Mouse (Mus musculus): Measurements from ENCODE around the gene Cox7a1. TPM values are rescaled to one million over a fixed set of nuclear protein-coding genes. Genes with fewer than 3 reads are reported as not detected.

Cox7a1 gene
- 3.0 and 4.4 TPM in 2 replicates for polyA plus RNA-seq (2015; fragmentation: Nextera tagmentation; extraction: Ambion mirVana)

GRCm38 (mm10) chr7:30183879-30184289 lies at the start of gene Cox7a1:
Gene Cox7a1, plus strand, starts transcription at chr7:30184144.
- Histone ChIP-seq H3K9me3 (no peaks in the 10 kb centered on the region), H3K9ac (replicated peaks) (0 out of 2 replicates have a peak within 1 kb of the TSS, but pooled peaks have one; percentile 41), H3K27me3 (no peaks in the 10 kb centered on the region), H3K4me2 (replicated peaks) (peak within 1 kb of the TSS; percentile 42), H3K27ac (no peak within 1 kb of the TSS), H3K36me3 (peaks cover 54% of the 10 kb centered on the region), H3K4me1 (replicated peaks) (peaks cover 9% of the 10 kb centered on the region), H3K4me3 (replicated peaks) (peak within 1 kb of the TSS; percentile 13; the same call in 1 of the 2 replicates)
- ATAC-seq = peak; percentile 37; the same call in 1 of the 2 replicates
- WGBS = 1% methylated on average over 11 of the region's 11 CpGs

GRCm38 (mm10) chr7:30136826-30137225 lies 47.1 kb upstream of the Cox7a1 start:
- Histone ChIP-seq H3K4me2 (replicated peaks) (no peak overlapping the region), H3K27ac (no peak overlapping the region), H3K4me1 (replicated peaks) (no peaks in the 10 kb centered on the region), H3K9ac (replicated peaks) (no peak overlapping the region), H3K4me3 (replicated peaks) (no peak overlapping the region), H3K36me3 (peaks cover 84% of the 10 kb centered on the region), H3K27me3 (no peaks in the 10 kb centered on the region), H3K9me3 (no peaks in the 10 kb centered on the region)
- 92% methylated on average over 10 of the region's 10 CpGs for WGBS
- ATAC-seq = no peak

DNA sequence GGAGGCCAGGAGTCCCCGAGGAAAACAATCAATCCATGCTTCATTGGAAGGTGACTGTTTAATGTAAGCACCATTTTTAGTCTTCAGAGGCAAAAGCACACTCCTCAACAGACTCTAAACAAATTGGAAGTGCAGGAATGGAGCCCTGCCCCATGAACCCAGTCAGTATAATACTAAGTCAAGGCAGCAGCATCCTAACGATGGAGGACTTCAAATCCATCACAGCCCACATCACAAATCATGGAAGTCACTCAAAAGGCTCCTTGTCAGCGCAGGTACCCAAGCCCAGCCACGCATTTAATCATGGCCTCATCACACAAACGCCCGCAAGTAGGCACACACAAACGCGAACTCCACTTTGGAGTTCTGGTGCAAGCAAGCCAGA lies 40.8 kb upstream of the Cox7a1 start:
- peak overlapping the region; percentile 70 for H3K9ac ChIP-seq (replicated peaks)
- H3K27ac ChIP-seq = peak overlapping the region; percentile 82
- H3K9me3 ChIP-seq = peaks cover 9% of the 10 kb centered on the region
- no peak for ATAC-seq
- peak overlapping the region; percentile 65 for H3K4me2 ChIP-seq (replicated peaks)
- 15% methylated on average over 8 of the region's 8 CpGs for WGBS
- H3K4me1 ChIP-seq (replicated peaks) = peaks cover 6% of the 10 kb centered on the region; the same call in 1 of the 2 replicates
- H3K36me3 ChIP-seq = peaks cover 42% of the 10 kb centered on the region
- peak overlapping the region; percentile 57 for H3K4me3 ChIP-seq (replicated peaks)
- H3K27me3 ChIP-seq = no peaks in the 10 kb centered on the region

DNA sequence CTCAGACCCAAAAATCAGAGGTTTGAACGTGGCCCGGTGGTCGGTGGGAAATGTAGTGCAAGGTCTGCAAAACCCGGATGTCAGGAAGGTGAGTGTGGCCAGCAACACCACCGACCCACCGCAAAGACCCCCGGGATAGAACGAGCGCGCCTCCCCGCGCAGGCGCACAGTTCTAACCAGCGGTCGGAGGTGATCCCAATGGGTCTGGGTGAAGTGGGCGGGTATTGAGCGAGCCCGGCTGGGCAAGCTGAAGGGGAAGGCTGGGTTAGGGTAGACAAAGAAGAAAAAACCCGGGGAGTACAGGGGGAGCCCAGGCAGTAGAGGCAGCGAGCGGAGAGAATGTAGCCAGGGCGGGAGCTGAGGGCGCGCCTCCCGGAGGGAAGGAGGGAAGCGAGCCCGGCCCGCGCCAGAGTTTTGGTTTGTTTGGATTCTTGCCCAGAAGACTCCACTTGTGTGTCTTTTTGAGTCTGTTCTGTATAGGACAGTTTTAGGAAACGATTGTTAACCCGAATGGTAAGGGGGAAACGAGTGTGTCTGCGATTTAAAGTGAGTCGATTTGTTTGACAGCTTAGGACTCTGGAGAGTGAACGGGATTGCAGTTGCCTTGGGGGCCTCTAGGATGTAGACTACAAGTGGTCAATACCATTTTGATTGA lies 40.3 kb upstream of the Cox7a1 start:
- peak overlapping the region; percentile 82 for H3K27ac ChIP-seq
- H3K9ac ChIP-seq (replicated peaks) = peak overlapping the region; percentile 70
- peaks cover 14% of the 10 kb centered on the region for H3K9me3 ChIP-seq
- peaks cover 6% of the 10 kb centered on the region; the same call in 1 of the 2 replicates for H3K4me1 ChIP-seq (replicated peaks)
- ATAC-seq = peak; percentile 98
- H3K36me3 ChIP-seq = peaks cover 40% of the 10 kb centered on the region
- no peaks in the 10 kb centered on the region for H3K27me3 ChIP-seq
- H3K4me2 ChIP-seq (replicated peaks) = peak overlapping the region; percentile 65
- WGBS = 2% methylated on average over 35 of the region's 35 CpGs
- H3K4me3 ChIP-seq (replicated peaks) = peak overlapping the region; percentile 57

GRCm38 (mm10) chr7:30147011-30147410 lies 36.9 kb upstream of the Cox7a1 start:
- Histone ChIP-seq H3K4me1 (replicated peaks) (peaks cover 6% of the 10 kb centered on the region; the same call in 1 of the 2 replicates), H3K4me3 (replicated peaks) (no peak overlapping the region), H3K9me3 (peaks cover 42% of the 10 kb centered on the region), H3K9ac (replicated peaks) (no peak overlapping the region), H3K4me2 (replicated peaks) (no peak overlapping the region), H3K27ac (no peak overlapping the region), H3K36me3 (peaks cover 44% of the 10 kb centered on the region), H3K27me3 (no peaks in the 10 kb centered on the region)
- WGBS = 93% methylated on average over 5 of the region's 5 CpGs
- no peak for ATAC-seq

- ATAC-seq = no peak
- no peaks in the 10 kb centered on the region for H3K27me3 ChIP-seq
- no peak overlapping the region for H3K27ac ChIP-seq
- H3K4me2 ChIP-seq (replicated peaks) = no peak overlapping the region
- H3K9ac ChIP-seq (replicated peaks) = no peak overlapping the region
- peaks cover 73% of the 10 kb centered on the region for H3K36me3 ChIP-seq
- WGBS = 100% methylated on average over 1 of the region's 1 CpGs
- no peaks in the 10 kb centered on the region for H3K4me1 ChIP-seq (replicated peaks)
- no peak overlapping the region for H3K4me3 ChIP-seq (replicated peaks)
- peaks cover 81% of the 10 kb centered on the region for H3K9me3 ChIP-seq
Observed at GRCm38 (mm10) chr7:30154040-30154439, 29.9 kb upstream of the Cox7a1 start.

- Histone ChIP-seq H3K4me3 (replicated peaks) (no peak overlapping the region), H3K9ac (replicated peaks) (no peak overlapping the region), H3K4me2 (replicated peaks) (no peak overlapping the region), H3K27me3 (no peaks in the 10 kb centered on the region), H3K27ac (no peak overlapping the region), H3K9me3 (peaks cover 79% of the 10 kb centered on the region), H3K36me3 (peaks cover 75% of the 10 kb centered on the region), H3K4me1 (replicated peaks) (no peaks in the 10 kb centered on the region)
- WGBS = 98% methylated on average over 3 of the region's 3 CpGs
- ATAC-seq = no peak
Observed at GRCm38 (mm10) chr7:30155507-30155906, 28.4 kb upstream of the Cox7a1 start.

DNA sequence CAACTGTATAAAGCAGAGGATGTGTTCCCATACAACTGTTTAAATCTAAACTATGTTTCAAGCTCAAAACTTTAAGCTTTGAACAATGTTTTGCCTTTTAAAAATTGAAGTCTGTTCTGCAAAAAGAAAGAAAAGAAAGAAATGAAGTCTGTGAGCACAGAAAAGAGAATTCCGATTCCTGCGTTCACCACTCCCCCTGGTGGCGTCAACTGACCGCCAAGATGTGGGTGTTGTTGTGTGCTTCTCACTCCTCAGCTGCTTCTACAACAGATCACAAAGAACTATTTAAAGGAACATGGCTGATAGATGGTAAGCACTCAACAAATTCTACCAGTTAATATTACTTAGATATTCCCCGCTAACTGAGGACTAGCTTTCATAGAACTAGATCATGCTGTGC lies 20.8 kb upstream of the Cox7a1 start:
- Histone ChIP-seq H3K27me3 (no peaks in the 10 kb centered on the region), H3K9ac (replicated peaks) (no peak overlapping the region)
- WGBS = 97% methylated on average over 5 of the region's 5 CpGs

GRCm38 (mm10) chr7:30164745-30165144 lies 19.2 kb upstream of the Cox7a1 start:
- Histone ChIP-seq H3K27me3 (no peaks in the 10 kb centered on the region), H3K4me1 (replicated peaks) (peaks cover 8% of the 10 kb centered on the region), H3K36me3 (peaks cover 74% of the 10 kb centered on the region), H3K4me2 (replicated peaks) (no peak overlapping the region), H3K9me3 (peaks cover 64% of the 10 kb centered on the region), H3K9ac (replicated peaks) (no peak overlapping the region), H3K27ac (no peak overlapping the region), H3K4me3 (replicated peaks) (no peak overlapping the region)
- ATAC-seq = no peak
- 98% methylated on average over 2 of the region's 2 CpGs for WGBS

More for the DNA sequence above, 20.8 kb upstream of the Cox7a1 start:
- ATAC-seq = no peak
- Histone ChIP-seq H3K4me2 (replicated peaks) (no peak overlapping the region), H3K4me1 (replicated peaks) (peaks cover 3% of the 10 kb centered on the region), H3K27ac (no peak overlapping the region), H3K9me3 (peaks cover 78% of the 10 kb centered on the region), H3K36me3 (peaks cover 90% of the 10 kb centered on the region), H3K4me3 (replicated peaks) (no peak overlapping the region)

DNA sequence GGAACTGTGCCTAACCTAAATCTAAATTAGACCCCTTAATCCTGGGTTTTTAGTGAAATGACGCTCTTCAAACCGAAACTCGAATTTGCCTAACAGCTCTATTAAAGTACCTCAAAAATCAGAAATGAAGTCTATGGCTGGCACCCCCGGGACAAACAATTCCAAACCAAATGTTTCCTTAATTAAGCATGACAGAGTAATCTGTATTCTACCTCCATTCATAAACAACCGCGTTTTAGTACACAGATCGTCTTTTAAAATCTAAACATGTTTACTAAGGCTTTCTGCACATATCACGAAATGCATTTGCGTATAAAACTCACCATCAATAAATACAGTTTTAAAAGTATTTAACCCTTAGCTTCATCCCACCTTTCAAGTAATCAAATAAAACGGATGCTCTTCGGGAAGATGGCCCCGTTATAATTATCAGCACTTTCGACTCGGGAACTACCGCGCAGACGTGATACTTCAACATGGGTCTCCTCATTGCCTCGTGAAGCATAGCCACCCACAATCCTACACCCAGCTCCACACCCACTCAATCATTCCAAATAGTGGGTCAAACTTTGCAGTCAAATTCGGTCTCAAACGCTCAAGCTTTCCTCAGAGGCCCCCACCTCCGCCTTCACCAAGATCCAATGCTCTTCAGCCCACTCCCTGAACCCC lies 14.9 kb upstream of the Cox7a1 start:
- ATAC-seq = peak; percentile 53; the same call in 1 of the 2 replicates
- H3K4me1 ChIP-seq (replicated peaks) = peaks cover 18% of the 10 kb centered on the region
- H3K9me3 ChIP-seq = peaks cover 30% of the 10 kb centered on the region
- H3K27me3 ChIP-seq = no peaks in the 10 kb centered on the region
- peak overlapping the region; percentile 92 for H3K27ac ChIP-seq
- peak overlapping the region; percentile 81 for H3K9ac ChIP-seq (replicated peaks)
- H3K4me3 ChIP-seq (replicated peaks) = peak overlapping the region; percentile 56
- H3K36me3 ChIP-seq = peaks cover 35% of the 10 kb centered on the region
- H3K4me2 ChIP-seq (replicated peaks) = peak overlapping the region; percentile 69
- 3% methylated on average over 21 of the region's 21 CpGs for WGBS

- Histone ChIP-seq H3K36me3 (peaks cover 30% of the 10 kb centered on the region), H3K4me3 (replicated peaks) (peak within 1 kb of the TSS; percentile 56), H3K4me2 (replicated peaks) (peak within 1 kb of the TSS; percentile 69), H3K27me3 (no peaks in the 10 kb centered on the region), H3K9me3 (peaks cover 25% of the 10 kb centered on the region), H3K27ac (peak within 1 kb of the TSS; percentile 92), H3K4me1 (replicated peaks) (peaks cover 18% of the 10 kb centered on the region), H3K9ac (replicated peaks) (peak within 1 kb of the TSS; percentile 81)
- under 1% methylated on average over 36 of the region's 36 CpGs for WGBS
- peak; percentile 96 for ATAC-seq
Observed at GRCm38 (mm10) chr7:30169583-30170282, 14.2 kb upstream of the Cox7a1 start, which contains the start of gene Zfp146. Gene Zfp146, minus strand, starts transcription at chr7:30169750.
